Mouse (Mus musculus) hematopoietic stem cell, adult 5-6 weeks (primary cell): ENCODE measurements at regions not wholly inside any gene's neighbourhood (a gene's known extent, or its start where the extent isn't known, plus 50 kb on each side); places are given as distances from the start of the nearest gene placed in this dataset.

Source experiments
- ATAC-seq, 2 experiments: fragments of 125-278 bp in 1 of 2; replicated peaks in 1 of 2; 2 replicates each; pipeline ENCODE4 v1.8.0; 2016 to 2017; ENCODE audit warnings: inconsistent platforms in 2 of 2, mild to moderate bottlenecking in 2 of 2, moderate number of reproducible peaks in 2 of 2, low read depth in 1 of 2, moderate TSS enrichment in 1 of 2; ENCODE audit not compliant: low FRiP score in 2 of 2, poor library complexity in 2 of 2, severe bottlenecking in 2 of 2, insufficient read depth in 1 of 2, low TSS enrichment in 1 of 2

DNA sequence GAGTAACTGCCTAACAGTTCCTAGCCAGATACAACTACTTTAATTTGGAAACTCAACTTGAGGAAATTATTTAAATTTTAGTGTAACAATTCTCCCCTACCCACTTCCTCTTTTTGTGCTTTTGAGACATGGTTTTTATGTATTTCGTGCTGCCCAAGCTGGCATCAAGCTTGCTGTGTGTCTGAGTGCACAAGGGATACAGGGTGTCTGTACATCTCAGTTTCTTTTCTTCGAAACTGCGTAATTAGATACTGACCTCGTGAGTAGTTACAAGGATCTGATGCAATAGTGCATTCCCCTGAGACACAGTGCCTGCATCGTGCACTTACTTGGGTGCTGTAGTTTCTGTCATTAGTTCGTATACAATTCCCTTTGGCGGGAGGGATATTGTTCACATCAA, 192.4 kb downstream of the Ube2e3 start:
- ATAC-seq, result peak; percentile 71 to 82

GRCm38 (mm10) chr2:79061645-79062044, 193.6 kb upstream of the Itga4 start:
- no peak for ATAC-seq

DNA sequence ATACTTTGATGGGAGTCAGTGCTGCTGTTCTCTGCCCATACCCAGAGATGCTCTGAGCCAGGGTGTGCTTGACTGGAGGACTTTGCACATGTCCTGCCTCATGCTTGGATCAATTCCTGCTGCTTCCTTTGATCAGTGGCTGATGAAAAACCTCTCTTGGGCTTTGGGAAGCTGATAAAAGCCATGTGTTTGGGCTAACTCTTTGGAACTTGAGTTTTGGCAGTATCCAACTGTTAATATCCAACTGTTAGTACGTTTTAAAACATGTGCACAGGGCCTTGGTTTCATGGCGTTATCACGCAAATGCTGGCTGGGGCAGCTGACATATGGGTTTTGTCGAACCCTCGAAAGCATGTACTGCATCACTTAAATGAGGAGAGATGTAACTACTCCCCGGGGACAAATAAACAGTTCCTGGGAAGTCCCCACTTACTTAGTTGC, 193.0 kb upstream of the Itga4 start:
- ATAC-seq, result no peak

- ATAC-seq, result no peak
These were observed 191.6 kb upstream of the Itga4 start for GRCm38 (mm10) chr2:79063641-79064040.

GRCm38 (mm10) chr2:79065321-79065720, 189.9 kb upstream of the Itga4 start:
- ATAC-seq, result peak in 1 of 2 experiments; percentile 29; a peak in 1 of 4 replicates

DNA sequence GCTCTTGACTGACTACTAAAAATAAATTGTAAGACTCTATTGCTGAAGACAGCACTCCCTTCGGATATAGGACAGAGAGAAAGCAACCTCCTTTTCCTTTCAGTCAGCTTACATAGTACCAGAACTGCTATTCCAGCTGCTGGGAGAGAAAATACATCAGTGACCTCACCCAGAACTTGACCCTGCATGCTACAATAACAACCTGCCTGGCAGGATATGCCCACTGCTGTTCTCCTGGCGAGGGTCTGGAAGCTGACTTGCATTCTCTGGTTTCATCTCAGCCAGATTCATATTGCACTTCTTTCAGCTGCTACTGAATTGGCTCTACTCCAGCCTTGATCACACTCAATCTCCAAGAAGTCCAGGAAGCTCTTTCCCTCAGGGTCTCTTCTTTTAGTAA, 179.1 kb upstream of the Itga4 start:
- ATAC-seq, result no peak

GRCm38 (mm10) chr2:79078836-79079394, 176.3 kb upstream of the Itga4 start:
- ATAC-seq, result no peak

GRCm38 (mm10) chr2:79081769-79082168, 173.5 kb upstream of the Itga4 start:
- no peak for ATAC-seq

GRCm38 (mm10) chr2:79086280-79086679, 168.9 kb upstream of the Itga4 start:
- no peak for ATAC-seq

GRCm38 (mm10) chr2:79086857-79087578, 168.2 kb upstream of the Itga4 start:
- peak; percentile 80 to 91 for ATAC-seq

GRCm38 (mm10) chr2:79087600-79088205, 167.5 kb upstream of the Itga4 start:
- ATAC-seq, result peak; percentile 2 to 37; a peak in 1 of 4 replicates

DNA sequence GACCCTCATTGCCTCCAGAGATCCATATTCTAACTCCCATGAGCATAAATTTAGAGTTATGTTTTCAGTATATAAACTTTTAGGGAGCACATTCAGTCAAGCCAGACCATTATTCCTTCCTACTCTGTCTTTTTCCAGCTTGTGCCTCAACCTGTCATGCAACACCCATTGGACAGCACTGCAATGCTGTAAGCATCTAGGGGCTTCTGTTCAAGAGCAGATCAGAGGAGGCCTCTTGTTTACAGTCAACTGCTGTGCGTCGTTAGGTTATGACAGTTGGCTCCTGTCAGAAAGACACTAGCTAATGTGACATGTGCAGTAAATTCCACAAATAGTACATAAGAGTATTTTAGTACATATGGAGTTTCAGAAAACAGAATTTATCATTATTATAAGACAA, 165.0 kb upstream of the Itga4 start:
- no peak for ATAC-seq

GRCm38 (mm10) chr2:79094298-79094697, 160.9 kb upstream of the Itga4 start:
- no peak for ATAC-seq

- ATAC-seq, result no peak
These were observed 158.5 kb upstream of the Itga4 start for GRCm38 (mm10) chr2:79096532-79097251.

- ATAC-seq, result no peak
These were observed 155.6 kb upstream of the Itga4 start for GRCm38 (mm10) chr2:79099601-79100000.

- ATAC-seq, result no peak
These were observed 143.6 kb upstream of the Itga4 start for GRCm38 (mm10) chr2:79111673-79112072.

DNA sequence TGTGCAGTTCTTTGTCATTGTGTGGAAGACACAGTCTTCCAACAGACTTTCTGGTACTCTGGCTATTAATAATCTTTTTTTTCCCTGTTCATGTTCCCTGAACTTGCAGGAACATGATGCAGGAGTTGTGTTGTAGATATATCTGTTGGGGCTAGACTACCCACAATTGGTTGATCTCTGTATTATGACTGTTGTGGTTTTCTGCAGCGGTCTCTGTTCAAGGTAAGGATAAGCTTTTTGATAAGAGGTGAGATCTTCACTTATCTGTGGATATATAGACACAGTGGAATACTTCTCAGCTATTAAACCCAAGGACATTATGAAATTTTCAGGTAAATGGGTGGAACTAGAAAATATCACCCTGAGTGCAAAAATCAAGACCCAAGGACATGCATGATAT, 143.2 kb upstream of the Itga4 start:
- ATAC-seq, result no peak
